Mouse (Mus musculus) CH12.LX (cell line): ENCODE results near the gene Nid2. TPM values are rescaled to one million over a fixed set of nuclear protein-coding genes. Genes with fewer than 3 reads are reported as not detected.

Experiments used
- DNase-seq: peaks from one replicate; pipeline ENCODE4 v3.0.0-alpha.2; 2013; ENCODE audit errors: extremely low read depth
- H3K27ac ChIP-seq: 2 replicates; pipeline ENCODE4 v1.5.1; 2012; ENCODE audit warnings: low read depth, mild to moderate bottlenecking, control low read depth, moderate library complexity; ENCODE audit not compliant: insufficient read depth
- H3K27me3 ChIP-seq: replicated peaks from 2 replicates; pipeline ENCODE3; 2012; ENCODE audit warnings: inconsistent platforms
- H3K36me3 ChIP-seq, 2 experiments: replicated peaks in 1 of 2; 2 replicates each; pipeline versions ENCODE3 to v1.6.1; 2012; ENCODE audit warnings: inconsistent platforms in 1 of 2, low read length in 1 of 2, mild to moderate bottlenecking in 1 of 2, mixed read lengths in 1 of 2, moderate library complexity in 1 of 2; ENCODE audit not compliant: control insufficient read depth in 1 of 2, insufficient read depth in 1 of 2
- H3K4me1 ChIP-seq, 2 experiments: 2 replicates each; pipeline ENCODE4 v1.6.1; 2012; ENCODE audit warnings: inconsistent platforms in 1 of 2, moderate library complexity in 1 of 2; ENCODE audit not compliant: insufficient read depth in 2 of 2, control insufficient read depth in 1 of 2
- H3K4me2 ChIP-seq: 2 replicates; pipeline ENCODE4 v1.6.1; 2012; ENCODE audit warnings: low read depth, mild to moderate bottlenecking, control low read depth; ENCODE audit not compliant: poor library complexity, insufficient read depth, severe bottlenecking
- H3K4me3 ChIP-seq, 3 experiments: fragments of 150-350 bp in 1 of 3; sonication (generic) in 1 of 3; replicated peaks in 1 of 3; 2 replicates each; pipeline versions ENCODE3 to v1.5.1; 2011 to 2012; ENCODE audit warnings: low read depth in 2 of 3, low read length in 2 of 3, mild to moderate bottlenecking in 2 of 3, moderate library complexity in 2 of 3, control low read depth in 1 of 3, improper control_type of control experiment in 1 of 3, inconsistent platforms in 1 of 3, mixed read lengths in 1 of 3; ENCODE audit not compliant: poor library complexity in 1 of 3
- H3K79me2 ChIP-seq: replicated peaks from 2 replicates; pipeline ENCODE4 v1.6.1; 2012; ENCODE audit warnings: mild to moderate bottlenecking, moderate library complexity; ENCODE audit not compliant: control insufficient read depth, poor library complexity, insufficient read depth, severe bottlenecking; ENCODE audit errors: extremely low read depth
- H3K9ac ChIP-seq: 2 replicates; pipeline ENCODE4 v1.6.1; 2012; ENCODE audit warnings: low read depth, mild to moderate bottlenecking, control low read depth, moderate library complexity; ENCODE audit not compliant: insufficient read depth
- H3K9me3 ChIP-seq: replicated peaks from 2 replicates; pipeline ENCODE3; 2012; ENCODE audit warnings: low read length, inconsistent platforms, mixed read lengths
- BHLHE40 ChIP-seq: IDR thresholded peaks from 2 replicates; pipeline ENCODE4 v1.6.1; 2011; ENCODE audit warnings: mild to moderate bottlenecking, low read depth, low read length, improper control_type of control experiment
- CHD1 ChIP-seq: IDR thresholded peaks from 2 replicates; pipeline ENCODE4 v1.6.1; 2012; ENCODE audit warnings: low read depth, low read length, improper control_type of control experiment, inconsistent platforms
- CHD2 ChIP-seq: IDR thresholded peaks from 2 replicates; pipeline ENCODE4 v1.6.1; 2011; ENCODE audit warnings: low read length, improper control_type of control experiment
- E2F4 ChIP-seq: IDR thresholded peaks from 2 replicates; pipeline ENCODE4 v1.6.1; 2011; ENCODE audit warnings: low read depth, low read length, improper control_type of control experiment; ENCODE audit not compliant: insufficient replicate concordance
- ELF1 ChIP-seq: IDR thresholded peaks from 2 replicates; pipeline ENCODE4 v1.6.1; 2014; ENCODE audit warnings: low read depth, mild to moderate bottlenecking, inconsistent platforms, low read length, improper control_type of control experiment
- EP300 ChIP-seq: IDR thresholded peaks from 2 replicates; pipeline ENCODE4 v1.6.1; 2011; ENCODE audit warnings: low read length, improper control_type of control experiment
- GABPA ChIP-seq: IDR thresholded peaks from 2 replicates; pipeline ENCODE4 v1.6.1; 2012; ENCODE audit warnings: low read depth, low read length, improper control_type of control experiment, inconsistent platforms; ENCODE audit not compliant: insufficient replicate concordance
- IRF4 ChIP-seq: IDR thresholded peaks from 2 replicates; pipeline ENCODE4 v1.6.1; 2014; ENCODE audit warnings: low read depth, mild to moderate bottlenecking, inconsistent platforms, low read length, improper control_type of control experiment
- JUN ChIP-seq: IDR thresholded peaks from 2 replicates; pipeline ENCODE4 v1.6.1; 2011; ENCODE audit warnings: low read depth, mild to moderate bottlenecking, low read length, improper control_type of control experiment, moderate library complexity; ENCODE audit not compliant: insufficient read depth
- JUND ChIP-seq: conservative IDR thresholded peaks from 2 replicates; pipeline ENCODE4 v1.6.1; 2011; ENCODE audit warnings: low read depth, low read length, improper control_type of control experiment
- KAT2A ChIP-seq: IDR thresholded peaks from 2 replicates; pipeline ENCODE4 v1.6.1; 2012; ENCODE audit warnings: low read length, improper control_type of control experiment, inconsistent platforms; ENCODE audit not compliant: insufficient replicate concordance
- MAFK ChIP-seq: IDR thresholded peaks from 2 replicates; pipeline ENCODE4 v1.6.1; 2011; ENCODE audit warnings: low read length, improper control_type of control experiment; ENCODE audit not compliant: insufficient replicate concordance
- MAX ChIP-seq: IDR thresholded peaks from 2 replicates; pipeline ENCODE4 v1.6.1; 2011; ENCODE audit warnings: low read length, improper control_type of control experiment
- MEF2A ChIP-seq: IDR thresholded peaks from 2 replicates; pipeline ENCODE4 v1.6.1; 2014; ENCODE audit warnings: low read depth, mild to moderate bottlenecking, inconsistent platforms, low read length, improper control_type of control experiment, borderline replicate concordance
- MYC ChIP-seq: IDR thresholded peaks from 2 replicates; pipeline ENCODE4 v1.6.1; 2011; ENCODE audit warnings: low read depth, mild to moderate bottlenecking, improper control_type of control experiment, low read length
- NELFE ChIP-seq: IDR thresholded peaks from 2 replicates; pipeline ENCODE4 v1.6.1; 2011; ENCODE audit warnings: low read depth, low read length, improper control_type of control experiment
- PAX5 ChIP-seq: IDR thresholded peaks from 2 replicates; pipeline ENCODE4 v1.6.1; 2012; ENCODE audit warnings: low read length, inconsistent platforms, mixed read lengths
- POLR2A ChIP-seq: IDR thresholded peaks from 2 replicates; pipeline ENCODE4 v1.6.1; 2011; ENCODE audit warnings: low read depth, mild to moderate bottlenecking, improper control_type of control experiment, low read length
- SIN3A ChIP-seq: IDR thresholded peaks from 2 replicates; pipeline ENCODE4 v1.6.1; 2012; ENCODE audit warnings: low read length, improper control_type of control experiment, inconsistent platforms
- TBP ChIP-seq: conservative IDR thresholded peaks from 2 replicates; pipeline ENCODE4 v1.6.1; 2011; ENCODE audit warnings: low read depth, low read length, improper control_type of control experiment
- USF2 ChIP-seq: conservative IDR thresholded peaks from 2 replicates; pipeline ENCODE4 v1.6.1; 2011; ENCODE audit warnings: low read depth, low read length, improper control_type of control experiment
- ZMIZ1 ChIP-seq: IDR thresholded peaks from 2 replicates; pipeline ENCODE4 v1.6.1; 2012; ENCODE audit warnings: low read depth, mild to moderate bottlenecking, inconsistent platforms, low read length, improper control_type of control experiment
- dilution Hi-C: fragments of 300-500 bp; cut with MboI; formaldehyde crosslinking; loops from 2 replicates; pipeline ENCODE4 v1.14.3; 2020; ENCODE audit warnings: low sequenced_read_pairs; ENCODE audit not compliant: extremely low pct_unique_long_range_greater_than_20kb, extremely low pct_ligation_motif_present
- in situ Hi-C: fragments of 300-500 bp; cut with MboI; formaldehyde crosslinking; loops from 3 replicates; pipeline ENCODE4 v1.14.3; 2019; ENCODE audit warnings: low sequenced_read_pairs, low pct_ligation_motif_present, low pct_unique_long_range_greater_than_20kb, mixed read lengths
- polyA plus RNA-seq: library from polyadenylated mRNA; unstranded; fragments of >175 nt; gene quantifications from 2 replicates; pipeline ENCODE4 v1.2.1, GENCODE M21; 2012; ENCODE audit warnings: low read depth; ENCODE audit not compliant: insufficient read length
- total RNA-seq, 2 experiments: library from RNA; depleted of rRNA; stranded (reverse); fragments of 300-350 nt in 1 of 2; fragments of >200 nt in 1 of 2; gene quantifications; 2 replicates each; pipeline ENCODE4 v1.2.3; 2012 to 2014

The Nid2 gene
- total and polyA plus RNA-seq, 3 experiments = 0.58 to 2.1 (median 1.3) TPM

DNA sequence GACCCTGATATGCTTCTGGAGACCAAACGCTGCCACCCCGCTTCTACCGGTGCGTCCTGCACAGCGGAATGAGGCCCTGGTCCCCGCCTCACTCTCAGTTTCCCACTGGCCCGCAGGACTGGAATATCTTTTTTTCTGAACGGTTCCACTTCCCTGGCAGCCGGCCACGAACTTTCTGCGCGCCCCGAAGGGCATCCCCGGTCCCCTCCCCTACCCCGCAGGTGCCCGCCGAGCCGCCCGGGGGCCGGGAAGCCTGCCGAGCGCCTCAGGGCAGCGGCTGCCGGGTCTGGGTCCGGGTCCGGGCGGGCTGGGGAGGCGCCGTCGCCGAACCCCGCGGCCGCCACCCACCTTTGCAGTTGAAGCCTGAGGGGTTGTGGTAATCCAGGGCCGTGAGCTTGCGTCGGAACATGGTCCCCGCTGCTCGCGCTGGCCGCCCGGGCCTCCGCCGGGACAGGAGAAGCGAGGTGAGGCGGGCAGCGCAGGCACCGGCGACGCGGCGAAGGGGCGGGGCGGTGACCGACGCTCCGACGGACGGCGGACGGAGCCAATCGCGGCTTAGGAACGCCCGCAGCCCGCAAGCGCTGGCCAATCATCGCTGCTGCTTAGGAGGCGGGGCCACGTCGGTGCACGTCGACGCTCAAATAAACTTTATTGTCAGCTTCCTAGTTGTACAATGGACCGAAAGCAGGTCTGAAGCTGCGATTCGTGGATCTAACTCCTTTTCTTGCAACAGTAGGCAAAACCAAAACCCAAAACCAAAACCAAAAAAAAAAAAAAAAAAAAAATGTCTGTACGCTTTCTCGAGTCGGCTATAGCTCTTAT lies 72.5 kb downstream of the Nid2 start, which contains the start of gene Rtraf (continued):
- no peak for TF ChIP-seq E2F4
- peak; percentile 79 for TF ChIP-seq POLR2A
- TF ChIP-seq SIN3A = peak; percentile 86
- TF ChIP-seq KAT2A = peak; percentile 60; the same call in 1 of the 2 replicates
- TF ChIP-seq IRF4 = peak; percentile 16; the same call in 1 of the 2 replicates
- TF ChIP-seq NELFE = peak; percentile 74
- TF ChIP-seq MYC = peak; percentile 28; the same call in 1 of the 2 replicates

DNA sequence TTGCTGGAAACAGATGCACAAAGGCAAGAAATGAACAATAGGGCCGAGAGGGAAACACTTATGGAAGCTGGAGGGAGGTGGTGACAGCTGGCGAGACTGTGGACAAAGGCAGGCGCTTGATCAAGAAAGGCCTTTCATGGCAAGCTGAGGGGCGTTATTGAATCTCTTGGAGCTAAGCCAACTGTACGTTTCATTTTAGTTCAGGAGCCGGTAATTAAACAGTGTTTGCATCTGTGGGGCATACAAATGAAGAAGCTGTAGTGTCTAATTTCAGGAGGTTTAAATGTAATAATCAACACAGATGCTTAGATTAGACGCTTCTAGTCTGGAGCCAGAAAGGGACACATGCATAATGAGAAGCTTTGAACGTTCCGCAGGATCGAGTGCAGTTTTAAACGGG lies 74.4 kb downstream of the Nid2 start:
- TF ChIP-seq CHD1 = no peak
- TF ChIP-seq PAX5 = no peak
- no peak for TF ChIP-seq MEF2A
- no peak for TF ChIP-seq USF2
- no peak for TF ChIP-seq JUND
- TF ChIP-seq EP300 = no peak
- no peak for TF ChIP-seq IRF4
- no peak for TF ChIP-seq ELF1
- no peak for TF ChIP-seq KAT2A
- TF ChIP-seq MAX = no peak
- TF ChIP-seq JUN = no peak
- TF ChIP-seq CHD2 = no peak
- no peak for TF ChIP-seq E2F4
- no peak for TF ChIP-seq BHLHE40
- TF ChIP-seq TBP = no peak
- TF ChIP-seq POLR2A = no peak
- no peak for TF ChIP-seq ZMIZ1
- no peak for TF ChIP-seq GABPA
- no peak for TF ChIP-seq MAFK
- no peak overlapping the region for H3K4me2 ChIP-seq
- peaks cover 4% of the 10 kb centered on the region for H3K27me3 ChIP-seq
- peaks cover 6% of the 10 kb centered on the region for H3K9me3 ChIP-seq
- peaks cover 9 to 15% of the 10 kb centered on the region in 2 experiments for H3K36me3 ChIP-seq
- no peak overlapping the region for H3K9ac ChIP-seq
- no peak overlapping the region for H3K27ac ChIP-seq
- DNase-seq = no peak
- H3K4me1 ChIP-seq = peaks cover 0 to 9% of the 10 kb centered on the region in 2 experiments; a peak in 3 of 4 replicates
- peaks cover 20% of the 10 kb centered on the region for H3K79me2 ChIP-seq
- H3K4me3 ChIP-seq = no peak overlapping the region
- in situ Hi-C loops (loop anchor here (25.0 kb wide), 1 partner anchor 437 kb away; the partner anchor contains the start of gene Kcnk16), dilution Hi-C loops (no loop called here)
